Mouse (Mus musculus): ENCODE measurements around the gene Bcl11b. TPM values are rescaled to one million over a fixed set of nuclear protein-coding genes. Genes with fewer than 3 reads are reported as not detected.

Gene Bcl11b
- polyA plus RNA-seq, 1 experiment: 19.7 TPM

- TF ChIP-seq CTCF (IDR thresholded peaks at IDR 0.05; ENCODE audit: extremely low read depth, insufficient read depth, insufficient read length, insufficient replicate concordance): no peak
- TF ChIP-seq POLR2A (IDR thresholded peaks at IDR 0.05; ENCODE audit: low read depth, low read length): no peak
- H3K4me3 ChIP-seq (ENCODE audit: extremely low read depth, insufficient read depth, insufficient read length): no peak overlapping the region
- no peaks in the 10 kb centered on the region for H3K27me3 ChIP-seq (ENCODE audit: control insufficient read depth, insufficient read depth, low read length)
- H3K27ac ChIP-seq (ENCODE audit: insufficient read depth, low read length): no peak overlapping the region
- no peak for DNase-seq (ENCODE audit: low read depth in 1 of 2, low spot score in 2 of 2)
- peaks cover 12% of the 10 kb centered on the region; the same call in 1 of the 2 replicates for H3K4me1 ChIP-seq (ENCODE audit: control insufficient read depth, insufficient read depth, insufficient read length)
- 48% methylated on average over 12 of the region's 12 CpGs for WGBS
- H3K36me3 ChIP-seq (ENCODE audit: control insufficient read depth, insufficient read depth, low read length): no peaks in the 10 kb centered on the region
Measured at GRCm38 (mm10) chr12:107960789-107961491, 42.5 kb downstream of the Bcl11b start.

GRCm38 (mm10) chr12:107960365-107960764 is 43.0 kb downstream of the Bcl11b start:
- Histone ChIP-seq H3K36me3 (ENCODE audit: control insufficient read depth, insufficient read depth, low read length) (no peaks in the 10 kb centered on the region), H3K4me1 (ENCODE audit: control insufficient read depth, insufficient read depth, insufficient read length) (peaks cover 10% of the 10 kb centered on the region; the same call in 1 of the 2 replicates), H3K27me3 (ENCODE audit: control insufficient read depth, insufficient read depth, low read length) (no peaks in the 10 kb centered on the region), H3K27ac (ENCODE audit: insufficient read depth, low read length) (no peak overlapping the region), H3K4me3 (ENCODE audit: extremely low read depth, insufficient read depth, insufficient read length) (no peak overlapping the region)
- no peak for DNase-seq (ENCODE audit: low read depth in 1 of 2, low spot score in 2 of 2)
- no peak for TF ChIP-seq CTCF (IDR thresholded peaks at IDR 0.05; ENCODE audit: extremely low read depth, insufficient read depth, insufficient read length, insufficient replicate concordance)
- no peak for TF ChIP-seq POLR2A (IDR thresholded peaks at IDR 0.05; ENCODE audit: low read depth, low read length)
- WGBS: 76% methylated on average over 14 of the region's 14 CpGs

GRCm38 (mm10) chr12:107959872-107960271 is 43.5 kb downstream of the Bcl11b start:
- no peak overlapping the region for H3K27ac ChIP-seq (ENCODE audit: insufficient read depth, low read length)
- H3K4me3 ChIP-seq (ENCODE audit: extremely low read depth, insufficient read depth, insufficient read length): no peak overlapping the region
- no peak for DNase-seq (ENCODE audit: low read depth in 1 of 2, low spot score in 2 of 2)
- H3K36me3 ChIP-seq (ENCODE audit: control insufficient read depth, insufficient read depth, low read length): no peaks in the 10 kb centered on the region
- TF ChIP-seq CTCF (IDR thresholded peaks at IDR 0.05; ENCODE audit: extremely low read depth, insufficient read depth, insufficient read length, insufficient replicate concordance): no peak
- TF ChIP-seq POLR2A (IDR thresholded peaks at IDR 0.05; ENCODE audit: low read depth, low read length): no peak
- H3K27me3 ChIP-seq (ENCODE audit: control insufficient read depth, insufficient read depth, low read length): no peaks in the 10 kb centered on the region
- H3K4me1 ChIP-seq (ENCODE audit: control insufficient read depth, insufficient read depth, insufficient read length): peaks cover 6% of the 10 kb centered on the region; the same call in 1 of the 2 replicates
- 84% methylated on average over 8 of the region's 8 CpGs for WGBS

DNA sequence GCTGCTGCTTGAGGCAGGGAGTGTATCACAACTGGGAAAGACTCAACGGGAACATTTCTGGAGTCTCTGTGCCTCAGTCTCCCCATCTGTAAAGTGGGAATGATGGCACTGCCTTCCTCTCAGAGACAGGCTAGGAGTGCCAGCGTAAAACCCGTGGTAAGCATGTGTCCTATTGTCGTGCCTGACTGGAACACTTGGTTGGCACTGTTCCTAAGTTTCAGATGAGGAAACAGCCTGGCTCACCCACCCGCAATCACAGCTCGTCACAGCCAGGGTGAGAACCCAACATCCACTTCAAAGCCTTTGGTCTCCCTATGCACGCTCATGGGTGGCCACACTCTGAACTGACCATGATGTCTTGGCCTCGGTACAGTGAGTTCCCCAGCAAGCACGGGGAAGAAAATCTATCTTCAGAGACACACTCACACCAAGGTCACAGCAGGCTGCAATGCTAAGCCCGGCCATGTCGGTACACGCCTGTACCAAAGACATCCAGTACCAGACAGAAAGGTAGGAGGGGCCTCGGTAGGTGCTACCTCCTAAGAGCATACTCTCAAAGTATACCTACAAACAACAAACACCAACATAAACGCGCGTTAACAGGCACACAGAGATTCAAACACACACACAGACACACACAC is 50.2 kb downstream of the Bcl11b start:
- TF ChIP-seq CTCF (IDR thresholded peaks at IDR 0.05; ENCODE audit: extremely low read depth, insufficient read depth, insufficient read length, insufficient replicate concordance): no peak
- TF ChIP-seq POLR2A (IDR thresholded peaks at IDR 0.05; ENCODE audit: low read depth, low read length): no peak
- no peak for DNase-seq (ENCODE audit: low read depth in 1 of 2, low spot score in 2 of 2)
- no peak overlapping the region for H3K27ac ChIP-seq (ENCODE audit: insufficient read depth, low read length)
- H3K36me3 ChIP-seq (ENCODE audit: control insufficient read depth, insufficient read depth, low read length): no peaks in the 10 kb centered on the region
- no peaks in the 10 kb centered on the region for H3K27me3 ChIP-seq (ENCODE audit: control insufficient read depth, insufficient read depth, low read length)
- H3K4me1 ChIP-seq (ENCODE audit: control insufficient read depth, insufficient read depth, insufficient read length): no peaks in the 10 kb centered on the region; the same call in 1 of the 2 replicates
- no peak overlapping the region for H3K4me3 ChIP-seq (ENCODE audit: extremely low read depth, insufficient read depth, insufficient read length)
- 79% methylated on average over 16 of the region's 16 CpGs for WGBS

DNA sequence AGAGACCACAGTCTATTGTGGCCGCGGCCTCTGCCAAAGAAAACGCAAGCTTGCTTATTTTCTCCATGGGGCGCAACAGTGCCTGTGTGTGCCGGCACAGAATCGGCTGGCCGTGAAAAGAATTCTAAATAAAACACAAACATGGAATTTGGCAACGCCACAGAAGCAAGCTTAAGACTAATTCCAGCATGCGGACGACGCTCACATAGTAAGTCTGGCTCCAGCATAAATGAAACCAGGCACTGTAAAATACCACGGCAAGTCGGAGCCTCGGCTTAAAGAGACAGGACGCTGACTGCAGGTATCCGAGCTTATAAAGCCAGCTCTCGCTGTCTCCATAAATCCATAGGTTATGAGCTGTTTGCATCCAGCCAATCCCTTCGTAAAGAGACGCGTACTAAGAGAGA is 51.1 kb downstream of the Bcl11b start:
- H3K4me3 ChIP-seq (ENCODE audit: extremely low read depth, insufficient read depth, insufficient read length): no peak overlapping the region
- H3K27ac ChIP-seq (ENCODE audit: insufficient read depth, low read length): no peak overlapping the region
- DNase-seq (ENCODE audit: low read depth in 1 of 2, low spot score in 2 of 2): no peak
- H3K27me3 ChIP-seq (ENCODE audit: control insufficient read depth, insufficient read depth, low read length): no peaks in the 10 kb centered on the region
- 81% methylated on average over 20 of the region's 20 CpGs for WGBS
- H3K36me3 ChIP-seq (ENCODE audit: control insufficient read depth, insufficient read depth, low read length): no peaks in the 10 kb centered on the region
- no peaks in the 10 kb centered on the region; the same call in 1 of the 2 replicates for H3K4me1 ChIP-seq (ENCODE audit: control insufficient read depth, insufficient read depth, insufficient read length)
- TF ChIP-seq CTCF (IDR thresholded peaks at IDR 0.05; ENCODE audit: extremely low read depth, insufficient read depth, insufficient read length, insufficient replicate concordance) (no peak), POLR2A (IDR thresholded peaks at IDR 0.05; ENCODE audit: low read depth, low read length) (no peak)

GRCm38 (mm10) chr12:107950667-107951179 is 52.7 kb downstream of the Bcl11b start:
- no peak for TF ChIP-seq CTCF (IDR thresholded peaks at IDR 0.05; ENCODE audit: extremely low read depth, insufficient read depth, insufficient read length, insufficient replicate concordance)
- TF ChIP-seq POLR2A (IDR thresholded peaks at IDR 0.05; ENCODE audit: low read depth, low read length): no peak
- Histone ChIP-seq H3K36me3 (ENCODE audit: control insufficient read depth, insufficient read depth, low read length) (no peaks in the 10 kb centered on the region), H3K27ac (ENCODE audit: insufficient read depth, low read length) (no peak overlapping the region), H3K4me3 (ENCODE audit: extremely low read depth, insufficient read depth, insufficient read length) (no peak overlapping the region), H3K4me1 (ENCODE audit: control insufficient read depth, insufficient read depth, insufficient read length) (no peaks in the 10 kb centered on the region; the same call in 1 of the 2 replicates), H3K27me3 (ENCODE audit: control insufficient read depth, insufficient read depth, low read length) (no peaks in the 10 kb centered on the region)
- 73% methylated on average over 20 of the region's 20 CpGs for WGBS
- DNase-seq (ENCODE audit: low read depth in 1 of 2, low spot score in 2 of 2): no peak

All from spleen, adult 2 months (tissue).